Mouse (Mus musculus) MEL (cell line): ENCODE results near the gene Naa40. TPM values are rescaled to one million over a fixed set of nuclear protein-coding genes. Genes with fewer than 3 reads are reported as not detected.

Experiments used
- DNase-seq: peaks from one replicate; pipeline ENCODE4 v3.0.0; 2011; ENCODE audit warnings: low read depth, low spot score
- H3K27ac ChIP-seq: 2 replicates; pipeline ENCODE4 v1.5.1; 2012; ENCODE audit warnings: low read depth, mild to moderate bottlenecking, control low read depth, low read length, moderate library complexity; ENCODE audit not compliant: control insufficient read depth
- H3K27me3 ChIP-seq, 2 experiments: fragments of 150-350 bp in 1 of 2; sonication (generic) in 1 of 2; 2 replicates each; pipeline ENCODE4 v1.6.1; 2012; ENCODE audit warnings: low read length in 2 of 2, mild to moderate bottlenecking in 2 of 2, improper control_type of control experiment in 1 of 2, moderate library complexity in 1 of 2; ENCODE audit not compliant: insufficient read depth in 2 of 2, control insufficient read depth in 1 of 2
- H3K36me3 ChIP-seq, 2 experiments: 2 replicates each; pipeline ENCODE4 v1.6.1; 2012 to 2014; ENCODE audit warnings: low read length in 2 of 2, improper control_type of control experiment in 1 of 2, inconsistent platforms in 1 of 2, mild to moderate bottlenecking in 1 of 2; ENCODE audit not compliant: insufficient read depth in 2 of 2, control insufficient read depth in 1 of 2
- H3K4me1 ChIP-seq, 2 experiments: fragments of 150-350 bp in 1 of 2; sonication (generic) in 1 of 2; 2 replicates each; pipeline ENCODE4 v1.6.1; 2012; ENCODE audit warnings: low read length in 2 of 2, improper control_type of control experiment in 1 of 2, mild to moderate bottlenecking in 1 of 2; ENCODE audit not compliant: insufficient read depth in 2 of 2, control insufficient read depth in 1 of 2
- H3K4me3 ChIP-seq, 2 experiments: fragments of 150-350 bp in 1 of 2; sonication (generic) in 1 of 2; 2 replicates each; pipeline ENCODE4 v1.5.1; 2012; ENCODE audit warnings: low read depth in 2 of 2, low read length in 2 of 2, mild to moderate bottlenecking in 2 of 2, moderate library complexity in 2 of 2, control low read depth in 1 of 2, improper control_type of control experiment in 1 of 2; ENCODE audit not compliant: control insufficient read depth in 1 of 2, insufficient read depth in 1 of 2
- H3K79me2 ChIP-seq: 2 replicates; pipeline ENCODE4 v1.6.1; 2012; ENCODE audit warnings: mild to moderate bottlenecking, low read length, moderate library complexity; ENCODE audit not compliant: control insufficient read depth, poor library complexity, insufficient read depth
- H3K9ac ChIP-seq: 2 replicates; pipeline ENCODE4 v1.6.1; 2012; ENCODE audit warnings: low read depth, mild to moderate bottlenecking, control low read depth, low read length, moderate library complexity; ENCODE audit not compliant: control insufficient read depth, poor library complexity, severe bottlenecking
- H3K9me3 ChIP-seq: fragments of 150-350 bp; sonication (generic); replicated peaks from 2 replicates; pipeline ENCODE4 v1.6.1; 2012; ENCODE audit warnings: mild to moderate bottlenecking, low read length, improper control_type of control experiment, moderate library complexity; ENCODE audit not compliant: insufficient read depth
- CHD2 ChIP-seq: IDR thresholded peaks from 2 replicates; pipeline ENCODE4 v1.6.1; 2011; ENCODE audit warnings: low read length, improper control_type of control experiment
- EP300 ChIP-seq, 2 experiments: IDR thresholded peaks; 2 replicates each; pipeline ENCODE4 v1.6.1; 2011; ENCODE audit warnings: improper control_type of control experiment in 2 of 2, low read length in 2 of 2, low read depth in 1 of 2, mild to moderate bottlenecking in 1 of 2
- HCFC1 ChIP-seq: IDR thresholded peaks from 2 replicates; pipeline ENCODE4 v1.6.1; 2012; ENCODE audit warnings: low read depth, mild to moderate bottlenecking, inconsistent platforms, low read length, improper control_type of control experiment, moderate library complexity
- MAFK ChIP-seq: IDR thresholded peaks from 2 replicates; pipeline ENCODE4 v1.6.1; 2011; ENCODE audit warnings: low read depth, mild to moderate bottlenecking, low read length, improper control_type of control experiment, borderline replicate concordance
- MEF2A ChIP-seq: IDR thresholded peaks from 2 replicates; pipeline ENCODE4 v1.6.1; 2014; ENCODE audit warnings: low read depth, mild to moderate bottlenecking, inconsistent platforms, low read length, improper control_type of control experiment; ENCODE audit not compliant: poor library complexity, insufficient replicate concordance, severe bottlenecking; ENCODE audit errors: extremely low read depth
- MYB ChIP-seq: IDR thresholded peaks from 2 replicates; pipeline ENCODE4 v1.6.1; 2011; ENCODE audit warnings: mild to moderate bottlenecking, low read depth, low read length, improper control_type of control experiment
- POLR2A ChIP-seq, 2 experiments: IDR thresholded peaks; 2 replicates each; pipeline ENCODE4 v1.6.1; 2011 to 2012; ENCODE audit warnings: low read length in 2 of 2, mild to moderate bottlenecking in 2 of 2, control low read depth in 1 of 2, improper control_type of control experiment in 1 of 2, low read depth in 1 of 2, moderate library complexity in 1 of 2; ENCODE audit not compliant: control insufficient read depth in 1 of 2, insufficient read depth in 1 of 2, poor library complexity in 1 of 2
- POLR2AphosphoS2 ChIP-seq: IDR thresholded peaks from 2 replicates; pipeline ENCODE4 v1.6.1; 2011; ENCODE audit warnings: low read length, improper control_type of control experiment
- SMC3 ChIP-seq: IDR thresholded peaks from 2 replicates; pipeline ENCODE4 v1.6.1; 2011; ENCODE audit warnings: low read depth, low read length, improper control_type of control experiment
- TCF12 ChIP-seq: IDR thresholded peaks from 2 replicates; pipeline ENCODE4 v1.6.1; 2014; ENCODE audit warnings: low read depth, mild to moderate bottlenecking, inconsistent platforms, low read length, improper control_type of control experiment, moderate library complexity
- USF1 ChIP-seq: IDR thresholded peaks from 2 replicates; pipeline ENCODE4 v1.6.1; 2014; ENCODE audit warnings: low read depth, mild to moderate bottlenecking, inconsistent platforms, low read length, improper control_type of control experiment, moderate library complexity
- ZC3H11A ChIP-seq: IDR thresholded peaks from 2 replicates; pipeline ENCODE4 v1.6.1; 2012; ENCODE audit warnings: low read depth, mild to moderate bottlenecking, inconsistent platforms, low read length, improper control_type of control experiment
- ZMIZ1 ChIP-seq: IDR thresholded peaks from 2 replicates; pipeline ENCODE4 v1.6.1; 2012; ENCODE audit warnings: low read depth, mild to moderate bottlenecking, inconsistent platforms, low read length, improper control_type of control experiment, moderate library complexity
- polyA plus RNA-seq, 2 experiments: library from polyadenylated mRNA; stranded (reverse) in 1 of 2; unstranded in 1 of 2; fragments of >175 nt in 1 of 2; fragments of >200 nt in 1 of 2; gene quantifications; 2 replicates each; pipeline versions ENCODE4 v1.2.1 to v1.2.4; 2012; ENCODE audit warnings: low replicate concordance in 2 of 2, low read depth in 1 of 2; ENCODE audit not compliant: insufficient read length in 2 of 2, insufficient read depth in 1 of 2, missing spikeins in 1 of 2
- total RNA-seq: library from RNA; depleted of rRNA; stranded (reverse); fragments of 300-350 nt; gene quantifications from 2 replicates; pipeline ENCODE4 v1.2.3, GENCODE M21; 2012

Gene Naa40
- total and polyA plus RNA-seq, 3 experiments: 46.8 to 75.7 TPM; not detected in 1

DNA sequence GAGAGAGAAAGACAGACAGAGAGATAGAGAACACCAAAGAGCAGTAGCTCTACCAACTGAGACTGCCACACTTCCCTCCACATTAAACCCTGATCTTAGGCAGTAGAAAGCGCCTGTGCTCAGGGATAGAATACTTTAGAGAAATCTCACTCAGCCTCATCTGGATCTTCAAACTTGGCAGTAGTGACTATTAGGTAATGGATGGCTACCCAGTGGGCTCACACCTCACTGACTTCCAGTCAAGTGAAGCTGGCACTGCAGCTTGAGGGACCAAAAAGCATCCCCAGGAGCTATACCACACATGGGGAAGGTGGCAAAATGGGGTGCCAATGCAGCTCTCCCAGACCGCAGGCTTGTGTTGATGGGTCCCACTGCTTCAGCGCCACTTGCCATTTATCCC is 16.7 kb downstream of the Naa40 start:
- no peaks in the 10 kb centered on the region for H3K79me2 ChIP-seq
- H3K27me3 ChIP-seq: no peaks in the 10 kb centered on the region
- DNase-seq: no peak
- no peak overlapping the region for H3K9ac ChIP-seq
- H3K9me3 ChIP-seq: no peaks in the 10 kb centered on the region
- H3K27ac ChIP-seq: no peak overlapping the region
- H3K4me1 ChIP-seq: no peaks in the 10 kb centered on the region
- TF ChIP-seq MAFK: no peak
- peak in 1 of 2 experiments; percentile 9; a peak in 1 of 4 replicates for TF ChIP-seq POLR2A (IDR thresholded peaks at IDR 0.05; ENCODE audit: control insufficient read depth in 1 of 2, insufficient read depth in 1 of 2, low read depth in 1 of 2, low read length in 2 of 2, poor library complexity in 1 of 2)
- peaks cover 0 to 2% of the 10 kb centered on the region in 2 experiments; a peak in 1 of 4 replicates for H3K36me3 ChIP-seq
- no peak overlapping the region for H3K4me3 ChIP-seq

DNA sequence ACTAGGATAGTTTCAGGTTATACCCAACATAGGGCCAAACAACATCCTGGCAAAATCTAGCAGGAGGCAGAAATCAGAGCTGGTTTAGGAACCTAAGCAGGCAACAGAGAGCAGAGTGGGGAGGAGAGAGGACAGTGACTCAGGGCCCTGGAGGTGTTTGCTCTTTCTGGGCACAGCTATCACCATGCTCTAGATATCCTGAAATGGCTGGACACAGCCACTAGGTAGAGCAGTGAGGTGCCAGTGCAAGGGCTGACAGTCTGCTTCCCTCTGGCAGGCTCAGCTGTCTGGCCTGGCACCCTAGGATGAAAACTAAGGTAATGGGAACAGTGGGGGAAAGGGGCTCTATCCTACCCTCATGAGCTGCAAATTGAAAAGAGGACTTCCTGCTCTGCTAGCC is 17.5 kb downstream of the Naa40 start:
- no peaks in the 10 kb centered on the region for H3K79me2 ChIP-seq
- no peaks in the 10 kb centered on the region for H3K27me3 ChIP-seq
- no peak overlapping the region for H3K9ac ChIP-seq
- no peak for DNase-seq
- H3K27ac ChIP-seq: no peak overlapping the region
- H3K36me3 ChIP-seq: peaks cover 0 to 2% of the 10 kb centered on the region in 2 experiments; a peak in 1 of 4 replicates
- peak; percentile 8; the same call in 1 of the 2 replicates for TF ChIP-seq SMC3
- no peak for TF ChIP-seq EP300 (IDR thresholded peaks at IDR 0.05; ENCODE audit: low read depth in 1 of 2, low read length in 2 of 2)
- no peaks in the 10 kb centered on the region for H3K9me3 ChIP-seq
- H3K4me1 ChIP-seq: 0 out of 4 replicates have a peak, but pooled peaks cover 0 to 5% of the 10 kb centered on the region in 2 experiments
- no peak overlapping the region for H3K4me3 ChIP-seq

GRCm38 (mm10) chr19:7222196-7222595 is 18.8 kb downstream of the Naa40 start:
- H3K36me3 ChIP-seq: peaks cover 0 to 2% of the 10 kb centered on the region in 2 experiments; a peak in 1 of 4 replicates
- no peak overlapping the region for H3K27ac ChIP-seq
- no peaks in the 10 kb centered on the region for H3K27me3 ChIP-seq
- H3K4me1 ChIP-seq: 0 out of 4 replicates have a peak, but pooled peaks cover 0 to 6% of the 10 kb centered on the region in 2 experiments
- peaks cover 2% of the 10 kb centered on the region for H3K79me2 ChIP-seq
- H3K9ac ChIP-seq: no peak overlapping the region
- TF ChIP-seq HCFC1 (no peak), POLR2A (IDR thresholded peaks at IDR 0.05; ENCODE audit: control insufficient read depth in 1 of 2, insufficient read depth in 1 of 2, low read depth in 1 of 2, low read length in 2 of 2, poor library complexity in 1 of 2) (no peak), USF1 (no peak), EP300 (IDR thresholded peaks at IDR 0.05; ENCODE audit: low read depth in 1 of 2, low read length in 2 of 2) (no peak), CHD2 (no peak), ZMIZ1 (no peak), TCF12 (no peak), POLR2AphosphoS2 (no peak; the same call in 1 of the 2 replicates), MYB (no peak), MEF2A (no peak), ZC3H11A (no peak)
- TF ChIP-seq, all 39 proteins: peak for 0
- DNase-seq: no peak
- Histone ChIP-seq H3K4me3 (no peak overlapping the region), H3K9me3 (no peaks in the 10 kb centered on the region)
